Mouse (Mus musculus): ENCODE data around the gene Dap. TPM values are rescaled to one million over a fixed set of nuclear protein-coding genes. Genes with fewer than 3 reads are reported as not detected.

The Dap gene
- polyA plus RNA-seq, 1 experiment: 53.3 TPM

- no peak overlapping the region for H3K27ac ChIP-seq (ENCODE audit: control insufficient read depth, insufficient read depth, low read depth, low read length)
- no peaks in the 10 kb centered on the region for H3K27me3 ChIP-seq (ENCODE audit: control insufficient read depth, insufficient read depth, low read length)
- no peak for TF ChIP-seq POLR2A (IDR thresholded peaks at IDR 0.05; ENCODE audit: control insufficient read depth, low read depth, low read length)
- no peak for TF ChIP-seq CTCF (IDR thresholded peaks at IDR 0.05; ENCODE audit: control insufficient read depth, insufficient read depth, insufficient replicate concordance, low read depth, low read length)
- H3K36me3 ChIP-seq (ENCODE audit: control insufficient read depth, insufficient read depth, low read length): no peaks in the 10 kb centered on the region
- no peak overlapping the region for H3K4me3 ChIP-seq (ENCODE audit: control insufficient read depth, low read depth, low read length)
- H3K4me1 ChIP-seq (ENCODE audit: control insufficient read depth, insufficient read depth, low read length): peaks cover 17% of the 10 kb centered on the region
Measured at GRCm38 (mm10) chr15:31225643-31226325, 1.7 kb downstream of the Dap start.

GRCm38 (mm10) chr15:31226464-31226863, 2.4 kb downstream of the Dap start:
- no peak; the same call in 1 of the 2 replicates for TF ChIP-seq CTCF (IDR thresholded peaks at IDR 0.05; ENCODE audit: control insufficient read depth, insufficient read depth, insufficient replicate concordance, low read depth, low read length)
- TF ChIP-seq POLR2A (IDR thresholded peaks at IDR 0.05; ENCODE audit: control insufficient read depth, low read depth, low read length): no peak
- Histone ChIP-seq H3K4me3 (ENCODE audit: control insufficient read depth, low read depth, low read length) (no peak overlapping the region), H3K4me1 (ENCODE audit: control insufficient read depth, insufficient read depth, low read length) (peaks cover 17% of the 10 kb centered on the region), H3K36me3 (ENCODE audit: control insufficient read depth, insufficient read depth, low read length) (no peaks in the 10 kb centered on the region), H3K27ac (ENCODE audit: control insufficient read depth, insufficient read depth, low read depth, low read length) (no peak overlapping the region), H3K27me3 (ENCODE audit: control insufficient read depth, insufficient read depth, low read length) (no peaks in the 10 kb centered on the region)

- Histone ChIP-seq H3K27ac (ENCODE audit: control insufficient read depth, insufficient read depth, low read depth, low read length) (no peak overlapping the region), H3K27me3 (ENCODE audit: control insufficient read depth, insufficient read depth, low read length) (no peaks in the 10 kb centered on the region), H3K36me3 (ENCODE audit: control insufficient read depth, insufficient read depth, low read length) (no peaks in the 10 kb centered on the region), H3K4me1 (ENCODE audit: control insufficient read depth, insufficient read depth, low read length) (peaks cover 17% of the 10 kb centered on the region), H3K4me3 (ENCODE audit: control insufficient read depth, low read depth, low read length) (no peak overlapping the region)
- TF ChIP-seq POLR2A (IDR thresholded peaks at IDR 0.05; ENCODE audit: control insufficient read depth, low read depth, low read length): no peak
- no peak for TF ChIP-seq CTCF (IDR thresholded peaks at IDR 0.05; ENCODE audit: control insufficient read depth, insufficient read depth, insufficient replicate concordance, low read depth, low read length)
Measured at GRCm38 (mm10) chr15:31227793-31228192, 3.7 kb downstream of the Dap start.

- TF ChIP-seq POLR2A (IDR thresholded peaks at IDR 0.05; ENCODE audit: control insufficient read depth, low read depth, low read length): no peak
- TF ChIP-seq CTCF (IDR thresholded peaks at IDR 0.05; ENCODE audit: control insufficient read depth, insufficient read depth, insufficient replicate concordance, low read depth, low read length): no peak
- H3K27ac ChIP-seq (ENCODE audit: control insufficient read depth, insufficient read depth, low read depth, low read length): no peak overlapping the region
- no peaks in the 10 kb centered on the region for H3K4me1 ChIP-seq (ENCODE audit: control insufficient read depth, insufficient read depth, low read length)
- H3K36me3 ChIP-seq (ENCODE audit: control insufficient read depth, insufficient read depth, low read length): no peaks in the 10 kb centered on the region
- no peak overlapping the region for H3K4me3 ChIP-seq (ENCODE audit: control insufficient read depth, low read depth, low read length)
- no peaks in the 10 kb centered on the region for H3K27me3 ChIP-seq (ENCODE audit: control insufficient read depth, insufficient read depth, low read length)
Measured at GRCm38 (mm10) chr15:31233006-31233405, 8.9 kb downstream of the Dap start.

- H3K36me3 ChIP-seq (ENCODE audit: control insufficient read depth, insufficient read depth, low read length): no peaks in the 10 kb centered on the region
- peaks cover 7% of the 10 kb centered on the region for H3K4me1 ChIP-seq (ENCODE audit: control insufficient read depth, insufficient read depth, low read length)
- no peak overlapping the region for H3K27ac ChIP-seq (ENCODE audit: control insufficient read depth, insufficient read depth, low read depth, low read length)
- H3K4me3 ChIP-seq (ENCODE audit: control insufficient read depth, low read depth, low read length): no peak overlapping the region
- H3K27me3 ChIP-seq (ENCODE audit: control insufficient read depth, insufficient read depth, low read length): no peaks in the 10 kb centered on the region
- no peak for TF ChIP-seq CTCF (IDR thresholded peaks at IDR 0.05; ENCODE audit: control insufficient read depth, insufficient read depth, insufficient replicate concordance, low read depth, low read length)
- TF ChIP-seq POLR2A (IDR thresholded peaks at IDR 0.05; ENCODE audit: control insufficient read depth, low read depth, low read length): no peak
Measured at GRCm38 (mm10) chr15:31235794-31236548, 11.9 kb downstream of the Dap start.

GRCm38 (mm10) chr15:31236549-31236907, 12.4 kb downstream of the Dap start:
- Histone ChIP-seq H3K27me3 (ENCODE audit: control insufficient read depth, insufficient read depth, low read length) (no peaks in the 10 kb centered on the region), H3K4me3 (ENCODE audit: control insufficient read depth, low read depth, low read length) (no peak overlapping the region), H3K4me1 (ENCODE audit: control insufficient read depth, insufficient read depth, low read length) (peaks cover 7% of the 10 kb centered on the region), H3K36me3 (ENCODE audit: control insufficient read depth, insufficient read depth, low read length) (no peaks in the 10 kb centered on the region), H3K27ac (ENCODE audit: control insufficient read depth, insufficient read depth, low read depth, low read length) (no peak overlapping the region)
- no peak for TF ChIP-seq POLR2A (IDR thresholded peaks at IDR 0.05; ENCODE audit: control insufficient read depth, low read depth, low read length)
- no peak for TF ChIP-seq CTCF (IDR thresholded peaks at IDR 0.05; ENCODE audit: control insufficient read depth, insufficient read depth, insufficient replicate concordance, low read depth, low read length)

GRCm38 (mm10) chr15:31237368-31237767, 13.3 kb downstream of the Dap start:
- peaks cover 7% of the 10 kb centered on the region for H3K4me1 ChIP-seq (ENCODE audit: control insufficient read depth, insufficient read depth, low read length)

More at GRCm38 (mm10) chr15:31237368-31237767, 13.3 kb downstream of the Dap start:
- Histone ChIP-seq H3K27me3 (ENCODE audit: control insufficient read depth, insufficient read depth, low read length) (no peaks in the 10 kb centered on the region), H3K36me3 (ENCODE audit: control insufficient read depth, insufficient read depth, low read length) (no peaks in the 10 kb centered on the region), H3K4me3 (ENCODE audit: control insufficient read depth, low read depth, low read length) (no peak overlapping the region), H3K27ac (ENCODE audit: control insufficient read depth, insufficient read depth, low read depth, low read length) (no peak overlapping the region)
- TF ChIP-seq POLR2A (IDR thresholded peaks at IDR 0.05; ENCODE audit: control insufficient read depth, low read depth, low read length) (no peak), CTCF (IDR thresholded peaks at IDR 0.05; ENCODE audit: control insufficient read depth, insufficient read depth, insufficient replicate concordance, low read depth, low read length) (no peak)

Data from testis, adult 2 months (tissue).